Mouse (Mus musculus): Measurements from ENCODE around the gene Rph3al. TPM values are rescaled to one million over a fixed set of nuclear protein-coding genes. Genes with fewer than 3 reads are reported as not detected.

Rph3al gene
- polyA plus RNA-seq, 1 experiment from 2014 or later: 18.0 TPM

- no peak for ATAC-seq (ENCODE audit: low FRiP score, low TSS enrichment)
- H3K9me3 ChIP-seq (ENCODE audit: low read length): peaks cover 3% of the 10 kb centered on the region; the same call in 1 of the 2 replicates
- peaks cover under 1% of the 10 kb centered on the region; the same call in 1 of the 2 replicates for H3K27me3 ChIP-seq (ENCODE audit: insufficient read depth, low read length)
- H3K4me3 ChIP-seq (ENCODE audit: low read length): no peak overlapping the region
- H3K36me3 ChIP-seq (ENCODE audit: insufficient read depth, low read length): no peaks in the 10 kb centered on the region
- no peak overlapping the region for H3K4me2 ChIP-seq (replicated peaks; ENCODE audit: low read depth, low read length)
- no peak overlapping the region for H3K27ac ChIP-seq (ENCODE audit: low read length)
- 22% methylated on average over 3 of the region's 3 CpGs for WGBS
- H3K4me1 ChIP-seq (ENCODE audit: insufficient read depth, low read length): peaks cover 7% of the 10 kb centered on the region
- no peak overlapping the region for H3K9ac ChIP-seq (replicated peaks; ENCODE audit: low read length)
Measured at GRCm38 (mm10) chr11:75970629-75971028, 32.4 kb upstream of the Rph3al start.

DNA sequence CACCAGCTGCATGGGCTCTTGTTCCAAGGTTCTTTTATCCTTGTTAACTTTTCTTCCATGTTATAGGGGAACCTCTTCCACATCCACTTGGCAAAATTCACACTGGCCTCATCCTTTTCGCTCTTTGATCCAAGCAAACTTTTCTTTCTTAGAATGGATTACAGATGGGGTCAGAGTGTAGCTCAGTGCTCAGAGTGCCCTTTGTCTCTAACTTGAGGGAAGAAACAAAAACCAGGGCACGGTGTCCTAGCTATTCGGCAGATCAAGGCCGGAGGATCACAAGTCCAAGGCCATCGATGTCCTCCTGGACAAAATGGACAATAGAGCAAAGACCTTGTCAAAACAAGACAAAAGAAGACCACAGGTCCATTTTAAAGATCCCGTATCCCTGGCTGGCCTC lies 30.5 kb upstream of the Rph3al start:
- Histone ChIP-seq H3K9me3 (ENCODE audit: low read length) (no peaks in the 10 kb centered on the region), H3K27me3 (ENCODE audit: insufficient read depth, low read length) (peaks cover 5% of the 10 kb centered on the region; the same call in 1 of the 2 replicates), H3K4me2 (replicated peaks; ENCODE audit: low read depth, low read length) (no peak overlapping the region), H3K9ac (replicated peaks; ENCODE audit: low read length) (no peak overlapping the region), H3K27ac (ENCODE audit: low read length) (no peak overlapping the region), H3K4me1 (ENCODE audit: insufficient read depth, low read length) (peaks cover 21% of the 10 kb centered on the region), H3K36me3 (ENCODE audit: insufficient read depth, low read length) (no peaks in the 10 kb centered on the region), H3K4me3 (ENCODE audit: low read length) (no peak overlapping the region)
- 95% methylated on average over 6 of the region's 6 CpGs for WGBS
- no peak for ATAC-seq (ENCODE audit: low FRiP score, low TSS enrichment)

- H3K27me3 ChIP-seq (ENCODE audit: insufficient read depth, low read length): peaks cover 5% of the 10 kb centered on the region; the same call in 1 of the 2 replicates
- H3K4me3 ChIP-seq (ENCODE audit: low read length): peak overlapping the region; percentile 66
- peak; percentile 89 for ATAC-seq (ENCODE audit: low FRiP score, low TSS enrichment)
- H3K36me3 ChIP-seq (ENCODE audit: insufficient read depth, low read length): no peaks in the 10 kb centered on the region
- H3K9me3 ChIP-seq (ENCODE audit: low read length): no peaks in the 10 kb centered on the region
- peak overlapping the region; percentile 76 for H3K9ac ChIP-seq (replicated peaks; ENCODE audit: low read length)
- H3K27ac ChIP-seq (ENCODE audit: low read length): peak overlapping the region; percentile 69
- WGBS: 0% methylated on average over 84 of the region's 90 CpGs
- H3K4me2 ChIP-seq (replicated peaks; ENCODE audit: low read depth, low read length): peak overlapping the region; percentile 92
- peaks cover 24% of the 10 kb centered on the region for H3K4me1 ChIP-seq (ENCODE audit: insufficient read depth, low read length)
Measured at GRCm38 (mm10) chr11:75966401-75967372, 28.5 kb upstream of the Rph3al start.

- no peaks in the 10 kb centered on the region for H3K36me3 ChIP-seq (ENCODE audit: insufficient read depth, low read length)
- 10% methylated on average over 28 of the region's 28 CpGs for WGBS
- H3K9ac ChIP-seq (replicated peaks; ENCODE audit: low read length): peak overlapping the region; percentile 76
- peak overlapping the region; percentile 40; the same call in 1 of the 2 replicates for H3K27ac ChIP-seq (ENCODE audit: low read length)
- H3K4me1 ChIP-seq (ENCODE audit: insufficient read depth, low read length): peaks cover 24% of the 10 kb centered on the region
- H3K27me3 ChIP-seq (ENCODE audit: insufficient read depth, low read length): peaks cover 5% of the 10 kb centered on the region; the same call in 1 of the 2 replicates
- no peaks in the 10 kb centered on the region for H3K9me3 ChIP-seq (ENCODE audit: low read length)
- 0 out of 2 replicates have a peak, but pooled peaks have one; percentile 36 for ATAC-seq (ENCODE audit: low FRiP score, low TSS enrichment)
- peak overlapping the region; percentile 92 for H3K4me2 ChIP-seq (replicated peaks; ENCODE audit: low read depth, low read length)
- H3K4me3 ChIP-seq (ENCODE audit: low read length): peak overlapping the region; percentile 66
Measured at GRCm38 (mm10) chr11:75965674-75966400, 27.6 kb upstream of the Rph3al start.

GRCm38 (mm10) chr11:75964476-75964730 lies 26.2 kb upstream of the Rph3al start:
- no peaks in the 10 kb centered on the region for H3K36me3 ChIP-seq (ENCODE audit: insufficient read depth, low read length)
- H3K9ac ChIP-seq (replicated peaks; ENCODE audit: low read length): no peak overlapping the region
- peaks cover 5% of the 10 kb centered on the region; the same call in 1 of the 2 replicates for H3K27me3 ChIP-seq (ENCODE audit: insufficient read depth, low read length)
- H3K27ac ChIP-seq (ENCODE audit: low read length): no peak overlapping the region
- no peak overlapping the region for H3K4me3 ChIP-seq (ENCODE audit: low read length)
- peaks cover 24% of the 10 kb centered on the region for H3K4me1 ChIP-seq (ENCODE audit: insufficient read depth, low read length)
- WGBS: 73% methylated on average over 4 of the region's 4 CpGs
- H3K9me3 ChIP-seq (ENCODE audit: low read length): no peaks in the 10 kb centered on the region
- ATAC-seq (ENCODE audit: low FRiP score, low TSS enrichment): no peak
- no peak overlapping the region for H3K4me2 ChIP-seq (replicated peaks; ENCODE audit: low read depth, low read length)

DNA sequence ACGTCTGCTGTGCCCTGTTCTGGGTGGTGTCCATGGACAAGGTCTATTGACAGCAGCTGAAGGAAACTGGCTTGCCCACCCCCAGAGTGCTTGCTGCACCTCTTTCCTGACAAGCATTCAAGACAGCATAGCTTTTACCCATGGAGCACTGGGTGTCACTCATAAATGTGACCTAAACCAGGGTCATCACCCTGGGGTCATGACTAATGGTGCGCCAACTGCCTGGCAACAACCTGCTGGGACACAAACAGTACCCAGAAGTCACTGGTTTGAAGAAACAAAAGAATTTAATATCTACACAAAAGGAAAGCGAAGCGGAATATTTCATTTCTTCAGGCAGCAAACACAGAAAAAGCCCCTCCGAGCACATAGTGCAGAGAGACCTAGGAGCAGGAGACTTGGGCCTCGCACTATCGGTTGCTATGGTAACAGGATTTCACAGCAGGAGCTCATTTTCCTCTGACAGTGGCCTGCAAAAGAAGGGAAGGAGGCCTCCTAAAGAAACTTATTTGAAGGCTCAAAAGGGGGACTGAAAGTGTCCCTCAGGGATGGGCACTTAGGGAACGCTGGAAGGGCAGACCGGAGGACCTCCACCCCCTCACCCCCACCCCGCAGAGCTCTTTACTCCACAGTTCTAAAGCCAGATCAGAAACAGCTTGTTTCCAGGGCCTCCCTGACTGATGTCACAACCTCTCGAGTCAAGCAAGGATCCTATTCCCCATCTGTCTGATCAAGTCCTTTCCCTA lies 25.7 kb upstream of the Rph3al start:
- Histone ChIP-seq H3K9me3 (ENCODE audit: low read length) (no peaks in the 10 kb centered on the region), H3K27ac (ENCODE audit: low read length) (no peak overlapping the region), H3K4me3 (ENCODE audit: low read length) (no peak overlapping the region), H3K27me3 (ENCODE audit: insufficient read depth, low read length) (peaks cover 5% of the 10 kb centered on the region; the same call in 1 of the 2 replicates), H3K36me3 (ENCODE audit: insufficient read depth, low read length) (no peaks in the 10 kb centered on the region), H3K4me2 (replicated peaks; ENCODE audit: low read depth, low read length) (no peak overlapping the region), H3K9ac (replicated peaks; ENCODE audit: low read length) (no peak overlapping the region), H3K4me1 (ENCODE audit: insufficient read depth, low read length) (peaks cover 24% of the 10 kb centered on the region)
- ATAC-seq (ENCODE audit: low FRiP score, low TSS enrichment): no peak
- 31% methylated on average over 11 of the region's 11 CpGs for WGBS

GRCm38 (mm10) chr11:75961782-75962181 lies 23.6 kb upstream of the Rph3al start:
- peaks cover 5% of the 10 kb centered on the region; the same call in 1 of the 2 replicates for H3K27me3 ChIP-seq (ENCODE audit: insufficient read depth, low read length)
- 90% methylated on average over 7 of the region's 7 CpGs for WGBS
- H3K27ac ChIP-seq (ENCODE audit: low read length): no peak overlapping the region
- H3K9me3 ChIP-seq (ENCODE audit: low read length): no peaks in the 10 kb centered on the region
- H3K4me2 ChIP-seq (replicated peaks; ENCODE audit: low read depth, low read length): no peak overlapping the region
- ATAC-seq (ENCODE audit: low FRiP score, low TSS enrichment): no peak
- peaks cover 26% of the 10 kb centered on the region for H3K4me1 ChIP-seq (ENCODE audit: insufficient read depth, low read length)
- H3K36me3 ChIP-seq (ENCODE audit: insufficient read depth, low read length): no peaks in the 10 kb centered on the region
- H3K4me3 ChIP-seq (ENCODE audit: low read length): no peak overlapping the region
- no peak overlapping the region for H3K9ac ChIP-seq (replicated peaks; ENCODE audit: low read length)

GRCm38 (mm10) chr11:75957124-75957832 lies 19.0 kb upstream of the Rph3al start:
- 70% methylated on average over 17 of the region's 17 CpGs for WGBS
- H3K36me3 ChIP-seq (ENCODE audit: insufficient read depth, low read length): no peaks in the 10 kb centered on the region
- ATAC-seq (ENCODE audit: low FRiP score, low TSS enrichment): no peak

DNA sequence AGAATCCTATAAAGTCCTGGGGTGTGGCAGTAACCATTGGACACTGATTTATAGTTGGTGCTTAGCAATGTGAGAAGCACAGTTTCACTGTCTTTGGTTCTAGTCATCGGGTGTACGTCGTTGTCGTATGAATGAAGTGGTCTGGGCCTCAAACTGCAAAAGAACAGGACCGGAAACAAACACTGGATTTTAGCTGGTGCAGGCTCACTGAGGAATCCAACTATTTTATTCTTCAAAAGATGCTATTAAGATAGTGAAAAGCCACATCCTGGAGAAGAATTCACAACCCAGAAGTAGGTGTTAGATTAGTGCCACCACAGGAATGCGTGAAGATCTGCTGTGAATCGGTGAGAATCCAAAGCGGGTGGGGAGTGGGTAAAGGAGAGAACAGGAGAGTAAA lies 18.4 kb upstream of the Rph3al start:
- no peaks in the 10 kb centered on the region for H3K9me3 ChIP-seq (ENCODE audit: low read length)
- no peaks in the 10 kb centered on the region for H3K27me3 ChIP-seq (ENCODE audit: insufficient read depth, low read length)
- H3K4me1 ChIP-seq (ENCODE audit: insufficient read depth, low read length): peaks cover 6% of the 10 kb centered on the region
- H3K27ac ChIP-seq (ENCODE audit: low read length): no peak overlapping the region
- H3K36me3 ChIP-seq (ENCODE audit: insufficient read depth, low read length): no peaks in the 10 kb centered on the region
- no peak overlapping the region for H3K4me3 ChIP-seq (ENCODE audit: low read length)
- ATAC-seq (ENCODE audit: low FRiP score, low TSS enrichment): no peak
- no peak overlapping the region for H3K4me2 ChIP-seq (replicated peaks; ENCODE audit: low read depth, low read length)
- H3K9ac ChIP-seq (replicated peaks; ENCODE audit: low read length): no peak overlapping the region
- 43% methylated on average over 8 of the region's 8 CpGs for WGBS

More at GRCm38 (mm10) chr11:75957124-75957832, 19.0 kb upstream of the Rph3al start:
- Histone ChIP-seq H3K9me3 (ENCODE audit: low read length) (no peaks in the 10 kb centered on the region), H3K27me3 (ENCODE audit: insufficient read depth, low read length) (no peaks in the 10 kb centered on the region), H3K4me2 (replicated peaks; ENCODE audit: low read depth, low read length) (no peak overlapping the region), H3K4me1 (ENCODE audit: insufficient read depth, low read length) (peaks cover 6% of the 10 kb centered on the region), H3K4me3 (ENCODE audit: low read length) (no peak overlapping the region), H3K27ac (ENCODE audit: low read length) (no peak overlapping the region), H3K9ac (replicated peaks; ENCODE audit: low read length) (no peak overlapping the region)

Data from kidney, embryonic 16.5 days (tissue).